Mouse (Mus musculus) liver, embryonic 14 days (tissue): ENCODE measurements around the gene Ier5. TPM values are rescaled to one million over a fixed set of nuclear protein-coding genes. Genes with fewer than 3 reads are reported as not detected.

ENCODE experiments used
- polyA plus RNA-seq: library from polyadenylated mRNA; depleted of rRNA; stranded (reverse); fragments of >200 nt; gene quantifications from 2 replicates; pipeline ENCODE4 v1.2.3, GENCODE M21; 2012; rRNA removed

Ier5 gene
- 5.6 and 6.5 TPM in 2 replicates for polyA plus RNA-seq

GRCm38 (mm10) chr1:155099280-155099848 lies at the start of gene Ier5:
Gene Ier5, minus strand, starts transcription at chr1:155099636.

GRCm38 (mm10) chr1:155146572-155146980 lies 47.1 kb upstream of the Ier5 start, which contains the start of gene Mr1:
Gene Mr1, minus strand, starts transcription at chr1:155146814.

Other genes starting within 250 kb of the Ier5 start
- gene Cacna1e, start 215.1 kb downstream of the Ier5 start, polyA plus RNA-seq, result 0.01 and 0.05 TPM in 2 replicates
- gene Mr1, start 47.2 kb upstream of the Ier5 start, polyA plus RNA-seq, result 0.33 and 0.41 TPM in 2 replicates
- gene Stx6, start 59.1 kb upstream of the Ier5 start, polyA plus RNA-seq, result 6.1 and 6.3 TPM in 2 replicates
- 0.17 and 0.50 TPM in 2 replicates for gene BC034090, start 144.8 kb upstream of the Ier5 start, polyA plus RNA-seq